Mouse (Mus musculus): ENCODE data around the gene Rps26. TPM values are rescaled to one million over a fixed set of nuclear protein-coding genes. Genes with fewer than 3 reads are reported as not detected.
A peak's percentile ranks its signal among the peaks of the same experiment; 100 is the strongest.
"Not testable (repeated sequence)": the region's sequence is repeated elsewhere in the genome, so short reads cannot be mapped to it uniquely, and the experiment has no call there.

Rps26 gene
- polyA plus RNA-seq, 1 experiment from 2014 or later: 529 TPM

GRCm38 (mm10) chr10:128621986-128622520 lies 4.5 kb downstream of the Rps26 start:
- 72% methylated on average over 3 of the region's 3 CpGs for WGBS

GRCm38 (mm10) chr10:128620241-128620640 lies 6.3 kb downstream of the Rps26 start:
- no peak for DNase-seq
- no peak overlapping the region for H3K4me3 ChIP-seq (replicated peaks; ENCODE audit: low read depth, low read length)
- H3K27ac ChIP-seq (replicated peaks; ENCODE audit: low read depth, low read length): no peak overlapping the region
- no peaks in the 10 kb centered on the region for H3K27me3 ChIP-seq (ENCODE audit: control insufficient read depth, insufficient read depth, low read length)
- H3K36me3 ChIP-seq (ENCODE audit: control insufficient read depth, insufficient read depth, low read length): peaks cover 25% of the 10 kb centered on the region
- ATAC-seq (ENCODE audit: low FRiP score, low TSS enrichment): no peak
- H3K4me2 ChIP-seq (ENCODE audit: low read length): no peak overlapping the region
- H3K4me1 ChIP-seq (ENCODE audit: control insufficient read depth, insufficient read depth, low read length): peaks cover 4% of the 10 kb centered on the region
- no peak overlapping the region for H3K9ac ChIP-seq (replicated peaks; ENCODE audit: low read length)
- H3K9me3 ChIP-seq (ENCODE audit: control insufficient read depth, low read length): no peaks in the 10 kb centered on the region

More at GRCm38 (mm10) chr10:128621986-128622520, 4.5 kb downstream of the Rps26 start:
- Histone ChIP-seq H3K4me3 (replicated peaks; ENCODE audit: low read depth, low read length) (no peak overlapping the region), H3K36me3 (ENCODE audit: control insufficient read depth, insufficient read depth, low read length) (peaks cover 28% of the 10 kb centered on the region), H3K27ac (replicated peaks; ENCODE audit: low read depth, low read length) (no peak overlapping the region), H3K9me3 (ENCODE audit: control insufficient read depth, low read length) (no peaks in the 10 kb centered on the region), H3K27me3 (ENCODE audit: control insufficient read depth, insufficient read depth, low read length) (no peaks in the 10 kb centered on the region), H3K4me1 (ENCODE audit: control insufficient read depth, insufficient read depth, low read length) (peaks cover 7% of the 10 kb centered on the region), H3K9ac (replicated peaks; ENCODE audit: low read length) (no peak overlapping the region), H3K4me2 (ENCODE audit: low read length) (no peak overlapping the region)
- no peak for DNase-seq
- ATAC-seq (ENCODE audit: low FRiP score, low TSS enrichment): no peak

GRCm38 (mm10) chr10:128619148-128619547 lies 7.4 kb downstream of the Rps26 start:
- not testable (repeated sequence) for H3K4me1 ChIP-seq (ENCODE audit: control insufficient read depth, insufficient read depth, low read length); H3K27me3 ChIP-seq (ENCODE audit: control insufficient read depth, insufficient read depth, low read length); ATAC-seq (ENCODE audit: low FRiP score, low TSS enrichment); H3K4me3 ChIP-seq (replicated peaks; ENCODE audit: low read depth, low read length); H3K9me3 ChIP-seq (ENCODE audit: control insufficient read depth, low read length); DNase-seq; H3K27ac ChIP-seq (replicated peaks; ENCODE audit: low read depth, low read length); H3K9ac ChIP-seq (replicated peaks; ENCODE audit: low read length); H3K4me2 ChIP-seq (ENCODE audit: low read length)
- H3K36me3 ChIP-seq (ENCODE audit: control insufficient read depth, insufficient read depth, low read length): peaks cover 14% of the 10 kb centered on the region
- whole genome bisulfite sequencing: 88% methylated on average over 5 of the region's 5 CpGs

- Histone ChIP-seq H3K27me3 (ENCODE audit: control insufficient read depth, insufficient read depth, low read length) (no peaks in the 10 kb centered on the region), H3K9me3 (ENCODE audit: control insufficient read depth, low read length) (no peaks in the 10 kb centered on the region), H3K27ac (replicated peaks; ENCODE audit: low read depth, low read length) (no peak overlapping the region), H3K4me3 (replicated peaks; ENCODE audit: low read depth, low read length) (no peak overlapping the region), H3K36me3 (ENCODE audit: control insufficient read depth, insufficient read depth, low read length) (peaks cover 8% of the 10 kb centered on the region), H3K4me1 (ENCODE audit: control insufficient read depth, insufficient read depth, low read length) (no peaks in the 10 kb centered on the region), H3K4me2 (ENCODE audit: low read length) (no peak overlapping the region), H3K9ac (replicated peaks; ENCODE audit: low read length) (no peak overlapping the region)
- no peak for DNase-seq
- 90% methylated on average over 1 of the region's 1 CpGs for WGBS
- no peak for ATAC-seq (ENCODE audit: low FRiP score, low TSS enrichment)
Measured at GRCm38 (mm10) chr10:128618570-128618969, 8.0 kb downstream of the Rps26 start.

- not testable (repeated sequence) for H3K4me1 ChIP-seq (ENCODE audit: control insufficient read depth, insufficient read depth, low read length); H3K4me2 ChIP-seq (ENCODE audit: low read length); H3K36me3 ChIP-seq (ENCODE audit: control insufficient read depth, insufficient read depth, low read length); ATAC-seq (ENCODE audit: low FRiP score, low TSS enrichment); DNase-seq; H3K9ac ChIP-seq (replicated peaks; ENCODE audit: low read length); H3K27ac ChIP-seq (replicated peaks; ENCODE audit: low read depth, low read length); H3K27me3 ChIP-seq (ENCODE audit: control insufficient read depth, insufficient read depth, low read length); H3K4me3 ChIP-seq (replicated peaks; ENCODE audit: low read depth, low read length); H3K9me3 ChIP-seq (ENCODE audit: control insufficient read depth, low read length)
- WGBS: 86% methylated on average over 6 of the region's 7 CpGs
Measured at GRCm38 (mm10) chr10:128615798-128616448, 10.6 kb downstream of the Rps26 start.

GRCm38 (mm10) chr10:128614934-128615333 lies 11.6 kb downstream of the Rps26 start:
- no peak overlapping the region for H3K4me2 ChIP-seq (ENCODE audit: low read length)
- H3K27me3 ChIP-seq (ENCODE audit: control insufficient read depth, insufficient read depth, low read length): no peaks in the 10 kb centered on the region
- WGBS: 62% methylated on average over 3 of the region's 3 CpGs
- H3K27ac ChIP-seq (replicated peaks; ENCODE audit: low read depth, low read length): no peak overlapping the region
- H3K9ac ChIP-seq (replicated peaks; ENCODE audit: low read length): no peak overlapping the region
- no peaks in the 10 kb centered on the region for H3K9me3 ChIP-seq (ENCODE audit: control insufficient read depth, low read length)
- ATAC-seq (ENCODE audit: low FRiP score, low TSS enrichment): no peak
- no peaks in the 10 kb centered on the region for H3K36me3 ChIP-seq (ENCODE audit: control insufficient read depth, insufficient read depth, low read length)
- H3K4me1 ChIP-seq (ENCODE audit: control insufficient read depth, insufficient read depth, low read length): no peaks in the 10 kb centered on the region
- DNase-seq: no peak
- no peak overlapping the region for H3K4me3 ChIP-seq (replicated peaks; ENCODE audit: low read depth, low read length)

- 73% methylated on average over 4 of the region's 4 CpGs for WGBS
- H3K4me3 ChIP-seq (replicated peaks; ENCODE audit: low read depth, low read length); H3K4me2 ChIP-seq (ENCODE audit: low read length); DNase-seq; H3K9me3 ChIP-seq (ENCODE audit: control insufficient read depth, low read length); H3K9ac ChIP-seq (replicated peaks; ENCODE audit: low read length); H3K4me1 ChIP-seq (ENCODE audit: control insufficient read depth, insufficient read depth, low read length); H3K27me3 ChIP-seq (ENCODE audit: control insufficient read depth, insufficient read depth, low read length); H3K36me3 ChIP-seq (ENCODE audit: control insufficient read depth, insufficient read depth, low read length); ATAC-seq (ENCODE audit: low FRiP score, low TSS enrichment); H3K27ac ChIP-seq (replicated peaks; ENCODE audit: low read depth, low read length): not testable (repeated sequence)
Measured at GRCm38 (mm10) chr10:128613820-128614219, 12.7 kb downstream of the Rps26 start.

GRCm38 (mm10) chr10:128613154-128613440 lies 13.4 kb downstream of the Rps26 start:
- Histone ChIP-seq H3K9ac (replicated peaks; ENCODE audit: low read length) (no peak overlapping the region), H3K4me1 (ENCODE audit: control insufficient read depth, insufficient read depth, low read length) (no peaks in the 10 kb centered on the region), H3K36me3 (ENCODE audit: control insufficient read depth, insufficient read depth, low read length) (no peaks in the 10 kb centered on the region), H3K9me3 (ENCODE audit: control insufficient read depth, low read length) (no peaks in the 10 kb centered on the region), H3K4me2 (ENCODE audit: low read length) (no peak overlapping the region), H3K27ac (replicated peaks; ENCODE audit: low read depth, low read length) (no peak overlapping the region), H3K4me3 (replicated peaks; ENCODE audit: low read depth, low read length) (no peak overlapping the region), H3K27me3 (ENCODE audit: control insufficient read depth, insufficient read depth, low read length) (no peaks in the 10 kb centered on the region)
- no peak for DNase-seq
- no peak for ATAC-seq (ENCODE audit: low FRiP score, low TSS enrichment)
- WGBS: 50% methylated on average over 6 of the region's 6 CpGs

GRCm38 (mm10) chr10:128612433-128613153 lies 14.0 kb downstream of the Rps26 start:
- 0 out of 2 replicates have a peak overlapping the region, but pooled peaks have one; percentile 17 for H3K9ac ChIP-seq (replicated peaks; ENCODE audit: low read length)
- ATAC-seq (ENCODE audit: low FRiP score, low TSS enrichment) (no peak), DNase-seq (peak; percentile 91)
- H3K36me3 ChIP-seq (ENCODE audit: control insufficient read depth, insufficient read depth, low read length): no peaks in the 10 kb centered on the region
- no peaks in the 10 kb centered on the region for H3K4me1 ChIP-seq (ENCODE audit: control insufficient read depth, insufficient read depth, low read length)
- no peak overlapping the region for H3K4me3 ChIP-seq (replicated peaks; ENCODE audit: low read depth, low read length)
- WGBS: 16% methylated on average over 16 of the region's 16 CpGs
- H3K27ac ChIP-seq (replicated peaks; ENCODE audit: low read depth, low read length): no peak overlapping the region
- 0 out of 2 replicates have a peak overlapping the region, but pooled peaks have one; percentile 11 for H3K4me2 ChIP-seq (ENCODE audit: low read length)
- no peaks in the 10 kb centered on the region for H3K9me3 ChIP-seq (ENCODE audit: control insufficient read depth, low read length)
- H3K27me3 ChIP-seq (ENCODE audit: control insufficient read depth, insufficient read depth, low read length): no peaks in the 10 kb centered on the region

All from midbrain, embryonic 14.5 days (tissue).